Mouse (Mus musculus) forebrain, embryonic 11.5 days (tissue): ENCODE measurements around the gene Slc27a2. TPM values are rescaled to one million over a fixed set of nuclear protein-coding genes. Genes with fewer than 3 reads are reported as not detected.

Experiments used
- ATAC-seq: fragments of 200-750 bp; cut with Nextera tagmentation; replicated peaks from 2 replicates; pipeline ENCODE4 v1.8.0; 2017; ENCODE audit warnings: moderate TSS enrichment; ENCODE audit not compliant: low FRiP score
- DNase-seq: peaks from one replicate; pipeline ENCODE4 v3.0.0-alpha.2; 2017; ENCODE audit warnings: low spot score
- H3K27ac ChIP-seq: fragments of 300-500 bp; sonication (generic); 2 replicates; pipeline ENCODE4 v1.5.1; 2014; ENCODE audit warnings: low read depth, low read length
- H3K27me3 ChIP-seq: fragments of 300-500 bp; sonication (generic); 2 replicates; pipeline ENCODE4 v1.6.1; 2014; ENCODE audit warnings: mild to moderate bottlenecking, low read length, mixed read lengths; ENCODE audit not compliant: control insufficient read depth, insufficient read depth
- H3K36me3 ChIP-seq: fragments of 300-500 bp; sonication (generic); 2 replicates; pipeline ENCODE4 v1.6.1; 2014; ENCODE audit warnings: mild to moderate bottlenecking, low read length, moderate library complexity, mixed read lengths; ENCODE audit not compliant: control insufficient read depth, insufficient read depth
- H3K4me1 ChIP-seq: fragments of 300-500 bp; sonication (generic); replicated peaks from 2 replicates; pipeline ENCODE4 v1.6.1; 2014; ENCODE audit warnings: low read length, mixed read lengths; ENCODE audit not compliant: control insufficient read depth, insufficient read depth
- H3K4me2 ChIP-seq: fragments of 300-500 bp; sonication (generic); 2 replicates; pipeline ENCODE4 v1.6.1; 2014; ENCODE audit warnings: low read depth, mild to moderate bottlenecking, low read length, moderate library complexity, mixed read lengths; ENCODE audit not compliant: severe bottlenecking
- H3K4me3 ChIP-seq: fragments of 300-500 bp; sonication (generic); 2 replicates; pipeline ENCODE4 v1.5.1; 2014; ENCODE audit warnings: low read depth, low read length
- H3K9ac ChIP-seq: fragments of 300-500 bp; sonication (generic); 2 replicates; pipeline ENCODE4 v1.6.1; 2014; ENCODE audit warnings: low read length
- H3K9me3 ChIP-seq: fragments of 300-500 bp; sonication (generic); 2 replicates; pipeline ENCODE4 v1.6.1; 2016; ENCODE audit warnings: low read length, mixed read lengths; ENCODE audit not compliant: control insufficient read depth
- WGBS: fragments of 180-500 bp; shearing (Covaris S2); extraction: QIAGEN DNeasy Blood & Tissue Kit; methylation state at CpG from one replicate; pipeline ENCODE4 v1.1.7; 2014; 5-methylcytosine and 5-hydroxymethylcytosine counted together
- polyA plus RNA-seq: library from polyadenylated mRNA; unstranded; fragments of >200 nt; fragmentation: Nextera tagmentation; extraction: Ambion mirVana; gene quantifications from 2 replicates; pipeline ENCODE4 v1.2.1, GENCODE M21; 2014

Gene Slc27a2
- polyA plus RNA-seq, 1 experiment from 2014 or later = 4.8 TPM

- Histone ChIP-seq H3K9me3 (no peaks in the 10 kb centered on the region), H3K4me3 (no peak overlapping the region), H3K27ac (no peak overlapping the region), H3K4me1 (no peaks in the 10 kb centered on the region), H3K27me3 (peaks cover 4% of the 10 kb centered on the region), H3K4me2 (no peak overlapping the region), H3K9ac (no peak overlapping the region), H3K36me3 (no peaks in the 10 kb centered on the region)
- 91% methylated on average over 3 of the region's 3 CpGs for WGBS
- DNase-seq (no peak), ATAC-seq (no peak)
Measured at GRCm38 (mm10) chr2:126546392-126546791, 5.8 kb upstream of the Slc27a2 start.

- no peak for DNase-seq
- WGBS = 84% methylated on average over 7 of the region's 7 CpGs
- H3K27me3 ChIP-seq = peaks cover 29% of the 10 kb centered on the region
Measured at GRCm38 (mm10) chr2:126549681-126550080, 2.5 kb upstream of the Slc27a2 start.

GRCm38 (mm10) chr2:126551244-126551890 is 840 bp upstream of the Slc27a2 start:
- Histone ChIP-seq H3K27me3 (peaks cover 30% of the 10 kb centered on the region), H3K4me1 (peaks cover 12% of the 10 kb centered on the region), H3K9me3 (no peaks in the 10 kb centered on the region), H3K4me2 (no peak overlapping the region), H3K9ac (no peak overlapping the region), H3K4me3 (no peak overlapping the region), H3K36me3 (no peaks in the 10 kb centered on the region), H3K27ac (no peak overlapping the region)
- ATAC-seq (no peak), DNase-seq (no peak)
- WGBS = 79% methylated on average over 8 of the region's 8 CpGs

More at GRCm38 (mm10) chr2:126549681-126550080, 2.5 kb upstream of the Slc27a2 start:
- Histone ChIP-seq H3K4me1 (peaks cover 12% of the 10 kb centered on the region), H3K4me3 (no peak overlapping the region), H3K4me2 (no peak overlapping the region), H3K27ac (no peak overlapping the region), H3K36me3 (no peaks in the 10 kb centered on the region), H3K9ac (no peak overlapping the region), H3K9me3 (no peaks in the 10 kb centered on the region)
- ATAC-seq = no peak

- H3K9me3 ChIP-seq = no peaks in the 10 kb centered on the region
- peaks cover 12% of the 10 kb centered on the region for H3K4me1 ChIP-seq
- no peaks in the 10 kb centered on the region for H3K36me3 ChIP-seq
- H3K4me3 ChIP-seq = no peak overlapping the region
- peaks cover 30% of the 10 kb centered on the region for H3K27me3 ChIP-seq
- no peak overlapping the region for H3K27ac ChIP-seq
- H3K4me2 ChIP-seq = no peak overlapping the region
- no peak for ATAC-seq
- DNase-seq = no peak
- 17% methylated on average over 5 of the region's 5 CpGs for WGBS
- H3K9ac ChIP-seq = no peak overlapping the region
Measured at GRCm38 (mm10) chr2:126551896-126552295, 311 bp upstream of the Slc27a2 start.

GRCm38 (mm10) chr2:126553291-126553639 is 1.1 kb downstream of the Slc27a2 start:
- peak overlapping the region; percentile 100 for H3K4me2 ChIP-seq
- peaks cover 12% of the 10 kb centered on the region for H3K4me1 ChIP-seq
- H3K4me3 ChIP-seq = peak overlapping the region; percentile 59
- H3K27me3 ChIP-seq = peaks cover 30% of the 10 kb centered on the region
- WGBS = under 1% methylated on average over 26 of the region's 26 CpGs
- H3K9ac ChIP-seq = peak overlapping the region; percentile 56
- H3K9me3 ChIP-seq = no peaks in the 10 kb centered on the region
- H3K27ac ChIP-seq = no peak overlapping the region
- DNase-seq (no peak), ATAC-seq (peak; percentile 49)
- H3K36me3 ChIP-seq = no peaks in the 10 kb centered on the region

- Histone ChIP-seq H3K4me1 (peaks cover 12% of the 10 kb centered on the region), H3K36me3 (no peaks in the 10 kb centered on the region), H3K4me3 (no peak overlapping the region), H3K4me2 (no peak overlapping the region), H3K9me3 (no peaks in the 10 kb centered on the region), H3K27ac (no peak overlapping the region), H3K27me3 (peaks cover 30% of the 10 kb centered on the region), H3K9ac (no peak overlapping the region)
- ATAC-seq (no peak), DNase-seq (no peak)
- WGBS = 80% methylated on average over 5 of the region's 5 CpGs
Measured at GRCm38 (mm10) chr2:126555533-126555932, 3.3 kb downstream of the Slc27a2 start.

- DNase-seq (no peak), ATAC-seq (no peak)
- H3K4me2 ChIP-seq = no peak overlapping the region
- no peak overlapping the region for H3K4me3 ChIP-seq
- 92% methylated on average over 1 of the region's 1 CpGs for WGBS
- no peaks in the 10 kb centered on the region for H3K4me1 ChIP-seq
- no peaks in the 10 kb centered on the region for H3K9me3 ChIP-seq
- no peak overlapping the region for H3K9ac ChIP-seq
- H3K27me3 ChIP-seq = no peaks in the 10 kb centered on the region
- no peak overlapping the region for H3K27ac ChIP-seq
- no peaks in the 10 kb centered on the region for H3K36me3 ChIP-seq
Measured at GRCm38 (mm10) chr2:126560094-126560493, 7.9 kb downstream of the Slc27a2 start.

GRCm38 (mm10) chr2:126563411-126564105 is 11.4 kb downstream of the Slc27a2 start:
- Histone ChIP-seq H3K4me1 (no peaks in the 10 kb centered on the region), H3K9ac (no peak overlapping the region), H3K36me3 (no peaks in the 10 kb centered on the region), H3K27me3 (no peaks in the 10 kb centered on the region), H3K9me3 (no peaks in the 10 kb centered on the region), H3K4me2 (no peak overlapping the region), H3K4me3 (no peak overlapping the region), H3K27ac (no peak overlapping the region)
- WGBS = 85% methylated on average over 17 of the region's 17 CpGs
- ATAC-seq (no peak), DNase-seq (no peak)

GRCm38 (mm10) chr2:126572163-126572562 is 20.0 kb downstream of the Slc27a2 start:
- WGBS = 85% methylated on average over 1 of the region's 1 CpGs
- Histone ChIP-seq H3K36me3 (no peaks in the 10 kb centered on the region), H3K27me3 (no peaks in the 10 kb centered on the region), H3K27ac (no peak overlapping the region), H3K4me3 (no peak overlapping the region), H3K4me2 (no peak overlapping the region), H3K9me3 (no peaks in the 10 kb centered on the region; the same call in 1 of the 2 replicates), H3K9ac (no peak overlapping the region), H3K4me1 (no peaks in the 10 kb centered on the region)
- ATAC-seq (no peak), DNase-seq (no peak)
